Mouse (Mus musculus) forebrain, postnatal 0 days (tissue): Measurements from ENCODE around the gene Sdc4. TPM values are rescaled to one million over a fixed set of nuclear protein-coding genes. Genes with fewer than 3 reads are reported as not detected.

Source experiments
- ATAC-seq: fragments of 200-750 bp; cut with Nextera tagmentation; 2 replicates; pipeline ENCODE4 v1.8.0; 2017; ENCODE audit warnings: mild to moderate bottlenecking, moderate library complexity
- DNase-seq: peaks from one replicate; pipeline ENCODE4 v3.0.0-alpha.2; 2015
- H3K27ac ChIP-seq: fragments of 300-500 bp; sonication (generic); 2 replicates; pipeline ENCODE4 v1.5.1; 2014; ENCODE audit warnings: low read depth, mild to moderate bottlenecking, antibody characterized with exemption, low read length, moderate library complexity, mixed read lengths
- H3K27me3 ChIP-seq: fragments of 300-500 bp; sonication (generic); 2 replicates; pipeline ENCODE4 v1.6.1; 2014; ENCODE audit warnings: mild to moderate bottlenecking, low read length, mixed read lengths; ENCODE audit not compliant: insufficient read depth
- H3K36me3 ChIP-seq: fragments of 300-500 bp; sonication (generic); 2 replicates; pipeline ENCODE4 v1.6.1; 2014; ENCODE audit warnings: mild to moderate bottlenecking, moderate library complexity; ENCODE audit not compliant: insufficient read depth
- H3K4me1 ChIP-seq: fragments of 300-500 bp; sonication (generic); 2 replicates; pipeline ENCODE4 v1.6.1; 2014; ENCODE audit warnings: antibody characterized with exemption; ENCODE audit not compliant: insufficient read depth
- H3K4me2 ChIP-seq: fragments of 300-500 bp; sonication (generic); 2 replicates; pipeline ENCODE4 v1.6.1; 2014; ENCODE audit warnings: low read depth, mild to moderate bottlenecking, moderate library complexity
- H3K4me3 ChIP-seq: fragments of 300-500 bp; sonication (generic); 2 replicates; pipeline ENCODE4 v1.5.1; 2014; ENCODE audit warnings: low read depth, low read length, mixed read lengths
- H3K9ac ChIP-seq: fragments of 300-500 bp; sonication (generic); 2 replicates; pipeline ENCODE4 v1.6.1; 2014; ENCODE audit warnings: mild to moderate bottlenecking
- H3K9me3 ChIP-seq: fragments of 300-500 bp; sonication (generic); 2 replicates; pipeline ENCODE4 v1.6.1; 2016; ENCODE audit warnings: low read length
- CTCF ChIP-seq: sonication (generic); IDR thresholded peaks from 2 replicates; pipeline ENCODE4 v1.5.1; 2016; ENCODE audit warnings: antibody characterized with exemption, control low read depth, low read depth
- WGBS: fragments of 180-500 bp; shearing (Covaris S2); extraction: QIAGEN DNeasy Blood & Tissue Kit; methylation state at CpG from one replicate; pipeline ENCODE4 v1.1.7; 2014; 5-methylcytosine and 5-hydroxymethylcytosine counted together
- polyA plus RNA-seq: library from polyadenylated mRNA; unstranded; fragments of >200 nt; fragmentation: Nextera tagmentation; extraction: Ambion mirVana; gene quantifications from 2 replicates; pipeline ENCODE4 v1.2.1, GENCODE M21; 2015
- total RNA-seq: library from RNA; depleted of rRNA; stranded (reverse); fragments of >200 nt; gene quantifications from 2 replicates; pipeline ENCODE4 v1.2.3, GENCODE M21; 2014

Gene Sdc4
- total and polyA plus RNA-seq, 2 experiments from 2014 or later: 14.0 to 16.5 TPM

GRCm38 (mm10) chr2:164431676-164432465 is 11.8 kb downstream of the Sdc4 start:
- Histone ChIP-seq H3K9me3 (no peaks in the 10 kb centered on the region), H3K36me3 (no peaks in the 10 kb centered on the region), H3K27ac (no peak overlapping the region), H3K4me3 (no peak overlapping the region), H3K9ac (no peak overlapping the region), H3K4me1 (no peaks in the 10 kb centered on the region), H3K4me2 (no peak overlapping the region), H3K27me3 (no peaks in the 10 kb centered on the region)
- ATAC-seq: no peak
- TF ChIP-seq CTCF: no peak
- WGBS: 70% methylated on average over 9 of the region's 9 CpGs
- no peak for DNase-seq

- no peak for TF ChIP-seq CTCF
- no peak overlapping the region for H3K4me2 ChIP-seq
- H3K27ac ChIP-seq: no peak overlapping the region
- H3K4me3 ChIP-seq: no peak overlapping the region
- H3K4me1 ChIP-seq: no peaks in the 10 kb centered on the region
- no peak overlapping the region for H3K9ac ChIP-seq
- no peaks in the 10 kb centered on the region for H3K36me3 ChIP-seq
- H3K9me3 ChIP-seq: no peaks in the 10 kb centered on the region
- WGBS: 27% methylated on average over 7 of the region's 7 CpGs
- ATAC-seq (no peak), DNase-seq (no peak)
- H3K27me3 ChIP-seq: no peaks in the 10 kb centered on the region
These were observed 13.0 kb downstream of the Sdc4 start for GRCm38 (mm10) chr2:164430697-164431096.

- H3K9me3 ChIP-seq: no peaks in the 10 kb centered on the region
- no peak for TF ChIP-seq CTCF
- WGBS: 47% methylated on average over 15 of the region's 15 CpGs
- ATAC-seq (no peak), DNase-seq (no peak)
- no peak overlapping the region for H3K9ac ChIP-seq
- no peak overlapping the region for H3K27ac ChIP-seq
- no peaks in the 10 kb centered on the region for H3K27me3 ChIP-seq
- H3K4me1 ChIP-seq: no peaks in the 10 kb centered on the region
- H3K4me2 ChIP-seq: no peak overlapping the region
- no peaks in the 10 kb centered on the region for H3K36me3 ChIP-seq
- no peak overlapping the region for H3K4me3 ChIP-seq
These were observed 13.6 kb downstream of the Sdc4 start for GRCm38 (mm10) chr2:164429881-164430615.

- no peak overlapping the region for H3K27ac ChIP-seq
- WGBS: 44% methylated on average over 5 of the region's 5 CpGs
- no peaks in the 10 kb centered on the region for H3K27me3 ChIP-seq
- no peak for ATAC-seq
- no peaks in the 10 kb centered on the region for H3K9me3 ChIP-seq
- TF ChIP-seq CTCF: no peak
- no peak for DNase-seq
- no peak overlapping the region for H3K4me3 ChIP-seq
- H3K4me1 ChIP-seq: no peaks in the 10 kb centered on the region
- H3K36me3 ChIP-seq: no peaks in the 10 kb centered on the region
- no peak overlapping the region for H3K9ac ChIP-seq
- H3K4me2 ChIP-seq: no peak overlapping the region
These were observed 15.2 kb downstream of the Sdc4 start for GRCm38 (mm10) chr2:164428451-164428850.

GRCm38 (mm10) chr2:164426952-164427351 is 16.7 kb downstream of the Sdc4 start:
- no peak for DNase-seq
- H3K4me1 ChIP-seq: no peaks in the 10 kb centered on the region
- no peak overlapping the region for H3K27ac ChIP-seq
- TF ChIP-seq CTCF: no peak
- H3K4me3 ChIP-seq: no peak overlapping the region
- ATAC-seq: no peak
- H3K36me3 ChIP-seq: no peaks in the 10 kb centered on the region
- no peak overlapping the region for H3K4me2 ChIP-seq
- H3K27me3 ChIP-seq: no peaks in the 10 kb centered on the region
- 84% methylated on average over 5 of the region's 5 CpGs for WGBS
- no peaks in the 10 kb centered on the region for H3K9me3 ChIP-seq
- H3K9ac ChIP-seq: no peak overlapping the region

GRCm38 (mm10) chr2:164426121-164426520 is 17.6 kb downstream of the Sdc4 start:
- H3K27ac ChIP-seq: no peak overlapping the region
- WGBS: 36% methylated on average over 12 of the region's 12 CpGs
- H3K4me3 ChIP-seq: no peak overlapping the region
- no peak overlapping the region for H3K9ac ChIP-seq
- H3K36me3 ChIP-seq: no peaks in the 10 kb centered on the region
- no peaks in the 10 kb centered on the region for H3K27me3 ChIP-seq
- TF ChIP-seq CTCF: no peak
- no peaks in the 10 kb centered on the region for H3K4me1 ChIP-seq
- no peaks in the 10 kb centered on the region for H3K9me3 ChIP-seq
- no peak overlapping the region for H3K4me2 ChIP-seq
- no peak for ATAC-seq
- no peak for DNase-seq

GRCm38 (mm10) chr2:164425401-164425800 is 18.3 kb downstream of the Sdc4 start:
- Histone ChIP-seq H3K4me1 (no peaks in the 10 kb centered on the region), H3K9ac (no peak overlapping the region), H3K4me2 (no peak overlapping the region), H3K27me3 (no peaks in the 10 kb centered on the region), H3K9me3 (no peaks in the 10 kb centered on the region), H3K4me3 (no peak overlapping the region), H3K27ac (no peak overlapping the region), H3K36me3 (no peaks in the 10 kb centered on the region)
- TF ChIP-seq CTCF: no peak
- ATAC-seq (no peak), DNase-seq (peak; percentile 31)
- WGBS: 74% methylated on average over 5 of the region's 5 CpGs
